Mouse (Mus musculus) skeletal muscle tissue, adult 2 months (tissue): ENCODE data around the gene Pde7b.

Source experiments
- DNase-seq: peaks from one replicate; pipeline ENCODE4 v3.0.0-alpha.2; 2012; ENCODE audit warnings: low read depth, low spot score

The Pde7b gene

GRCm38 (mm10) chr10:20654187-20654586 is 70.7 kb downstream of the Pde7b start:
- no peak for DNase-seq

GRCm38 (mm10) chr10:20653299-20653698 is 71.6 kb downstream of the Pde7b start:
- DNase-seq, result no peak

- no peak for DNase-seq
Observed at GRCm38 (mm10) chr10:20636381-20636780, 88.5 kb downstream of the Pde7b start.

- no peak for DNase-seq
Observed at GRCm38 (mm10) chr10:20633085-20633415, 91.8 kb downstream of the Pde7b start.

GRCm38 (mm10) chr10:20632256-20633084 is 92.4 kb downstream of the Pde7b start:
- peak; percentile 31 for DNase-seq

GRCm38 (mm10) chr10:20630122-20630521 is 94.8 kb downstream of the Pde7b start:
- peak; percentile 25 for DNase-seq

- no peak for DNase-seq
Observed at GRCm38 (mm10) chr10:20625702-20626375, 99.0 kb downstream of the Pde7b start.

- DNase-seq, result no peak
Observed at GRCm38 (mm10) chr10:20621661-20622454, 103.0 kb downstream of the Pde7b start.

GRCm38 (mm10) chr10:20606007-20606406 is 118.9 kb downstream of the Pde7b start:
- DNase-seq, result no peak

GRCm38 (mm10) chr10:20595107-20595810 is 129.6 kb downstream of the Pde7b start:
- no peak for DNase-seq

GRCm38 (mm10) chr10:20594015-20594414 is 130.9 kb downstream of the Pde7b start:
- no peak for DNase-seq

- DNase-seq, result no peak
Observed at GRCm38 (mm10) chr10:20590100-20590499, 134.8 kb downstream of the Pde7b start.

- no peak for DNase-seq
Observed at GRCm38 (mm10) chr10:20585959-20586358, 138.9 kb downstream of the Pde7b start.

- no peak for DNase-seq
Observed at GRCm38 (mm10) chr10:20575002-20575401, 149.9 kb downstream of the Pde7b start.

GRCm38 (mm10) chr10:20574414-20574813 is 150.5 kb downstream of the Pde7b start:
- DNase-seq, result no peak

- peak; percentile 43 for DNase-seq
Observed at GRCm38 (mm10) chr10:20571521-20571920, 153.4 kb downstream of the Pde7b start.

- no peak for DNase-seq
Observed at GRCm38 (mm10) chr10:20568630-20569029, 156.2 kb downstream of the Pde7b start.

- no peak for DNase-seq
Observed at GRCm38 (mm10) chr10:20567684-20568236, 157.1 kb downstream of the Pde7b start.

GRCm38 (mm10) chr10:20556477-20556876 is 168.4 kb downstream of the Pde7b start:
- DNase-seq, result no peak

- no peak for DNase-seq
Observed at GRCm38 (mm10) chr10:20551341-20551740, 173.5 kb downstream of the Pde7b start.

GRCm38 (mm10) chr10:20550771-20551170 is 174.1 kb downstream of the Pde7b start:
- DNase-seq, result no peak
